Mouse (Mus musculus): ENCODE measurements around the gene Copg1. TPM values are rescaled to one million over a fixed set of nuclear protein-coding genes. Genes with fewer than 3 reads are reported as not detected.

The Copg1 gene
- polyA plus RNA-seq (2012; rRNA removed) (135 and 137 TPM in 2 replicates), polyA plus RNA-seq (2014; fragmentation: Nextera tagmentation; extraction: Ambion mirVana) (177 and 186 TPM in 2 replicates)

GRCm38 (mm10) chr6:87887594-87888233 is at the start of gene Copg1:
Gene Copg1 (plus strand): TSS chr6:87887814.
- under 1% methylated on average over 31 of the region's 31 CpGs for WGBS
- ATAC-seq (ENCODE audit: low FRiP score, low read depth), result peak; percentile 95
- Histone ChIP-seq H3K27ac (replicated peaks; ENCODE audit: low read depth, low read length) (peak within 1 kb of the TSS; percentile 74), H3K36me3 (ENCODE audit: control insufficient read depth, insufficient read depth, low read length) (peaks cover 36% of the 10 kb centered on the region), H3K4me3 (replicated peaks; ENCODE audit: low read length) (peak within 1 kb of the TSS; percentile 73), H3K4me1 (ENCODE audit: control insufficient read depth, insufficient read depth, low read length) (0 out of 2 replicates have a peak, but pooled peaks cover 3% of the 10 kb centered on the region), H3K9ac (ENCODE audit: low read depth, low read length, severe bottlenecking) (peak within 1 kb of the TSS; percentile 85), H3K27me3 (ENCODE audit: control insufficient read depth, insufficient read depth, low read length) (no peaks in the 10 kb centered on the region), H3K4me2 (replicated peaks; ENCODE audit: low read depth, low read length, severe bottlenecking) (peak within 1 kb of the TSS; percentile 56), H3K9me3 (ENCODE audit: control insufficient read depth, low read length) (no peaks in the 10 kb centered on the region)
- peak; percentile 99 for DNase-seq (ENCODE audit: low spot score)
- peak; percentile 89; the same call in 1 of the 2 replicates for TF ChIP-seq POLR2A (IDR thresholded peaks at IDR 0.05; ENCODE audit: borderline replicate concordance, extremely low read depth, insufficient read depth, insufficient read length)

DNA sequence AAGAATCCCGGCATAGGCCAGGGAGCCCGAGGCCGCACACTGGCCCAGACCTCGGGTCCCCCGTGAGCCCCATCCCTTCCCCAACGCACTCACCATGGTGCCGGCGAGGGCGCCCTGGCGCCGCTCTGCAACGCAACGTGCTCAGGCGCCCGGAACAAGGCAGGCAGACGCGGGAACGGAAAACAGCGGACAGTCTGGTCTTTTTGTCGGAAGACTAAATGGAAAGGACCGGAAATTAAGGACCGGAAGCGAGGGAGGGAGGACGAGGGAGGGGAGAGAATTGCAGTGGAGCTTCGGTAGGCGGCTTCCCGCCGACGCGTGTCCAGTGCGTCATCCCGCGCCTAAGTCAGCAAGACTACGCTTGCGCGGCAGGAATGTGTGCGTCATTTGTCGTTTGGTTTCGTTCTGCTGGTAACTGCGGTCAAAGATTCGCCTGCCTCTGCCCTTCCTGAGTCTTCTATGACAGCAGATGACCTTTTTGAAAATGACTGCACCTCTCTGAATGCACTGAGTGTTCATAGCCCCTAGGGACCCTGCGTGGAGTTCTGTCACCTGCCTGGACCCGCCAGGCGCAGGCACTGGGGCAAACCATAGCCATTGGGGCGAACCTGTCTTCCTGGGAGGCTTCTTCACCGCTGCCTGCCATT is 48.9 kb upstream of the Copg1 start, which contains the start of gene Isy1:
Gene Isy1, minus strand, starts transcription at position 248 of the 647 bp plus-strand sequence.
- ATAC-seq (ENCODE audit: low FRiP score, low read depth) (peak; percentile 95), DNase-seq (ENCODE audit: low spot score) (peak; percentile 97)
- peaks cover 44% of the 10 kb centered on the region for H3K36me3 ChIP-seq (ENCODE audit: control insufficient read depth, insufficient read depth, low read length)
- peak within 1 kb of the TSS; percentile 90 for H3K4me2 ChIP-seq (replicated peaks; ENCODE audit: low read depth, low read length, severe bottlenecking)
- 0 out of 2 replicates have a peak, but pooled peaks have one; percentile 56 for TF ChIP-seq POLR2A (IDR thresholded peaks at IDR 0.05; ENCODE audit: borderline replicate concordance, extremely low read depth, insufficient read depth, insufficient read length)
- peak within 1 kb of the TSS; percentile 67 for H3K4me3 ChIP-seq (replicated peaks; ENCODE audit: low read length)
- H3K9ac ChIP-seq (ENCODE audit: low read depth, low read length, severe bottlenecking), result peak within 1 kb of the TSS; percentile 79
- H3K27me3 ChIP-seq (ENCODE audit: control insufficient read depth, insufficient read depth, low read length), result no peaks in the 10 kb centered on the region
- 0 out of 2 replicates have a peak, but pooled peaks cover 4% of the 10 kb centered on the region for H3K4me1 ChIP-seq (ENCODE audit: control insufficient read depth, insufficient read depth, low read length)
- H3K27ac ChIP-seq (replicated peaks; ENCODE audit: low read depth, low read length), result peak within 1 kb of the TSS; percentile 92
- 1% methylated on average over 46 of the region's 46 CpGs for WGBS
- no peaks in the 10 kb centered on the region for H3K9me3 ChIP-seq (ENCODE audit: control insufficient read depth, low read length)

DNA sequence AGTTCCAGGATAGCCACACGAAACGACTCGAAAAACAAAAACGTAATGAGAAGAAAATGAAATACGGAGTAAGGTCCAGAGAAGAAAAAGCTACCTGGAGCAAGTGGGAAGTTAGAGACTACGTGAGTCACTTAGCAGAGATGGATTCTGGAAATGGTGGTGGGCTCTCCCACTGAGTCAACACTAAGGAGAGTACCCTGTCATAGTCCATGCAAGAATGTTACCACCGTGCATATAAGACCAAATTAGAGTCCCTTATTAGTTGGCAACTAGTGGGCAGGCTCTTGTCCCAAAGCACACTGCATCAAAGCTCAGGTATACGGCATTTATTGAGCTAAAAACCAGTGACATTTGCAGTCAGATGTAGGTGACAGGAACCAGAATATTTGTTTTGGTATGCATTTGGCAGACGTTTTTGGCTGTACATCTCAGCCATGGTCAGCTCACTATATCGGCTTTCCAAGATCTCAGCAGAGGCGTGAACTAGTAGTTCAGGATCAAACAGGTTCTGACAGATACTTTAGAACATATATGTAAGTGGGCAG is 47.7 kb upstream of the Copg1 start:
- 0 out of 2 replicates have a peak overlapping the region, but pooled peaks have one; percentile 67 for H3K4me3 ChIP-seq (replicated peaks; ENCODE audit: low read length)
- H3K27me3 ChIP-seq (ENCODE audit: control insufficient read depth, insufficient read depth, low read length), result no peaks in the 10 kb centered on the region
- ATAC-seq (ENCODE audit: low FRiP score, low read depth) (no peak), DNase-seq (ENCODE audit: low spot score) (no peak)
- H3K9me3 ChIP-seq (ENCODE audit: control insufficient read depth, low read length), result no peaks in the 10 kb centered on the region
- H3K9ac ChIP-seq (ENCODE audit: low read depth, low read length, severe bottlenecking), result no peak overlapping the region
- no peak overlapping the region for H3K27ac ChIP-seq (replicated peaks; ENCODE audit: low read depth, low read length)
- no peak overlapping the region for H3K4me2 ChIP-seq (replicated peaks; ENCODE audit: low read depth, low read length, severe bottlenecking)
- H3K36me3 ChIP-seq (ENCODE audit: control insufficient read depth, insufficient read depth, low read length), result peaks cover 44% of the 10 kb centered on the region
- 57% methylated on average over 11 of the region's 11 CpGs for WGBS
- no peak for TF ChIP-seq POLR2A (IDR thresholded peaks at IDR 0.05; ENCODE audit: borderline replicate concordance, extremely low read depth, insufficient read depth, insufficient read length)
- 0 out of 2 replicates have a peak, but pooled peaks cover 4% of the 10 kb centered on the region for H3K4me1 ChIP-seq (ENCODE audit: control insufficient read depth, insufficient read depth, low read length)

- Histone ChIP-seq H3K27ac (replicated peaks; ENCODE audit: low read depth, low read length) (no peak overlapping the region), H3K9ac (ENCODE audit: low read depth, low read length, severe bottlenecking) (no peak overlapping the region), H3K27me3 (ENCODE audit: control insufficient read depth, insufficient read depth, low read length) (no peaks in the 10 kb centered on the region), H3K36me3 (ENCODE audit: control insufficient read depth, insufficient read depth, low read length) (peaks cover 41% of the 10 kb centered on the region), H3K4me2 (replicated peaks; ENCODE audit: low read depth, low read length, severe bottlenecking) (no peak overlapping the region), H3K4me3 (replicated peaks; ENCODE audit: low read length) (no peak overlapping the region), H3K4me1 (ENCODE audit: control insufficient read depth, insufficient read depth, low read length) (peaks cover 10% of the 10 kb centered on the region), H3K9me3 (ENCODE audit: control insufficient read depth, low read length) (no peaks in the 10 kb centered on the region)
- TF ChIP-seq POLR2A (IDR thresholded peaks at IDR 0.05; ENCODE audit: borderline replicate concordance, extremely low read depth, insufficient read depth, insufficient read length), result no peak
- DNase-seq (ENCODE audit: low spot score) (no peak), ATAC-seq (ENCODE audit: low FRiP score, low read depth) (no peak)
- WGBS, result 77% methylated on average over 8 of the region's 8 CpGs
These were observed 46.0 kb upstream of the Copg1 start for GRCm38 (mm10) chr6:87841635-87842034.

DNA sequence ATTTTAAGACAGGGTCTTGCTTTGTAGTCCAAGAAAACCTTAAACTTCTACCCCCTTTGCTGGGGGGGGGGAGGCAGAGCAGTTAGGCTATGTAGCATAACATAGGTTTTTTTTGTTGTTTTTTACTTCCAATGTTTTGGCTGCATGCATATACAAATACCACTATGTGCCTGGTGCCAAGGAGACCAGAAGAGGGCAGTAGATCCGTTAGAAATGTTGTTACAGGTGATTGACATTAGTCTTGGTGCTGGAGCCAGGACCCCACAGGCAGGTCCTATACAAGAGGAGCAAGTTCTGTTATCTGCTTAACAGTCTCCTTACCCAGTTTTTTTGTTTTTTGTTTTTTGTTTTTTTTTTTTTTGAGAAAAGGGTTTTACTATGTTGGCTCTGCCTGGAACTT is 45.4 kb upstream of the Copg1 start:
- no peak for DNase-seq (ENCODE audit: low spot score)
- Histone ChIP-seq H3K36me3 (ENCODE audit: control insufficient read depth, insufficient read depth, low read length) (peaks cover 41% of the 10 kb centered on the region), H3K27me3 (ENCODE audit: control insufficient read depth, insufficient read depth, low read length) (no peaks in the 10 kb centered on the region), H3K4me3 (replicated peaks; ENCODE audit: low read length) (no peak overlapping the region), H3K9ac (ENCODE audit: low read depth, low read length, severe bottlenecking) (no peak overlapping the region), H3K9me3 (ENCODE audit: control insufficient read depth, low read length) (no peaks in the 10 kb centered on the region), H3K4me1 (ENCODE audit: control insufficient read depth, insufficient read depth, low read length) (peaks cover 16% of the 10 kb centered on the region), H3K27ac (replicated peaks; ENCODE audit: low read depth, low read length) (no peak overlapping the region), H3K4me2 (replicated peaks; ENCODE audit: low read depth, low read length, severe bottlenecking) (no peak overlapping the region)
- TF ChIP-seq POLR2A (IDR thresholded peaks at IDR 0.05; ENCODE audit: borderline replicate concordance, extremely low read depth, insufficient read depth, insufficient read length), result no peak
- no peak for ATAC-seq (ENCODE audit: low FRiP score, low read depth)
- 16% methylated on average over 1 of the region's 1 CpGs for WGBS
